Mouse (Mus musculus): ENCODE data around the gene Ano2. TPM values are rescaled to one million over a fixed set of nuclear protein-coding genes. Genes with fewer than 3 reads are reported as not detected.

Gene Ano2
- total and polyA plus RNA-seq, 3 experiments = not detected

- Histone ChIP-seq H3K9me3 (replicated peaks; ENCODE audit: low read length) (no peaks in the 10 kb centered on the region), H3K4me1 (ENCODE audit: control insufficient read depth in 1 of 2, insufficient read depth in 2 of 2) (no peaks in the 10 kb centered on the region), H3K4me3 (replicated peaks in 1 of 3; ENCODE audit: low read depth in 2 of 3, low read length in 2 of 3, poor library complexity in 1 of 3) (no peak overlapping the region), H3K9ac (ENCODE audit: insufficient read depth, low read depth) (no peak overlapping the region), H3K4me2 (ENCODE audit: insufficient read depth, low read depth, poor library complexity, severe bottlenecking) (no peak overlapping the region), H3K36me3 (replicated peaks in 1 of 2; ENCODE audit: control insufficient read depth in 1 of 2, insufficient read depth in 1 of 2, low read length in 1 of 2) (no peaks in the 10 kb centered on the region), H3K27me3 (replicated peaks) (peaks cover 85% of the 10 kb centered on the region), H3K79me2 (replicated peaks; ENCODE audit: control insufficient read depth, extremely low read depth, insufficient read depth, poor library complexity, severe bottlenecking) (no peaks in the 10 kb centered on the region), H3K27ac (ENCODE audit: insufficient read depth, low read depth) (no peak overlapping the region)
- DNase-seq (ENCODE audit: extremely low read depth) = no peak
- TF ChIP-seq GABPA (IDR thresholded peaks at IDR 0.05; ENCODE audit: insufficient replicate concordance, low read depth, low read length) = no peak
- TF ChIP-seq HCFC1 (IDR thresholded peaks at IDR 0.05; ENCODE audit: low read depth, low read length) = no peak
- no peak for TF ChIP-seq MYC (IDR thresholded peaks at IDR 0.05; ENCODE audit: low read depth, low read length)
- TF ChIP-seq JUND (conservative IDR thresholded peaks at IDR 0.05; ENCODE audit: low read depth, low read length) = no peak
- no peak for TF ChIP-seq ELF1 (IDR thresholded peaks at IDR 0.05; ENCODE audit: low read depth, low read length)
- TF ChIP-seq CTCF (conservative IDR thresholded peaks at IDR 0.05 in 1 of 2, IDR thresholded peaks at IDR 0.05 in 1 of 2; ENCODE audit: low read depth in 2 of 2, low read length in 2 of 2) = no peak
- no peak for TF ChIP-seq KAT2A (IDR thresholded peaks at IDR 0.05; ENCODE audit: insufficient replicate concordance, low read length)
- no peak for TF ChIP-seq SIN3A (IDR thresholded peaks at IDR 0.05; ENCODE audit: low read length)
- TF ChIP-seq E2F4 (IDR thresholded peaks at IDR 0.05; ENCODE audit: insufficient replicate concordance, low read depth, low read length) = no peak
- no peak for TF ChIP-seq EP300 (IDR thresholded peaks at IDR 0.05; ENCODE audit: low read length)
- no peak for TF ChIP-seq RCOR1 (conservative IDR thresholded peaks at IDR 0.05; ENCODE audit: low read depth, low read length)
- no peak for TF ChIP-seq NRF1 (IDR thresholded peaks at IDR 0.05; ENCODE audit: low read depth, low read length)
- TF ChIP-seq MAX (IDR thresholded peaks at IDR 0.05; ENCODE audit: low read length) = no peak
- no peak for TF ChIP-seq JUN (IDR thresholded peaks at IDR 0.05; ENCODE audit: insufficient read depth, low read depth, low read length)
- TF ChIP-seq ETS1 (conservative IDR thresholded peaks at IDR 0.05; ENCODE audit: low read depth, low read length) = no peak
- no peak for TF ChIP-seq RAD21 (IDR thresholded peaks at IDR 0.05; ENCODE audit: low read depth, low read length)
- in situ Hi-C loops (cut with MboI; ENCODE audit: low pct_ligation_motif_present, low pct_unique_long_range_greater_than_20kb, low sequenced_read_pairs) = no loop called here
- dilution Hi-C loops (cut with MboI; ENCODE audit: extremely low pct_ligation_motif_present, extremely low pct_unique_long_range_greater_than_20kb, low sequenced_read_pairs) = no loop called here
Observed at GRCm38 (mm10) chr6:126048206-126048605, 358.0 kb downstream of the Ano2 start.

GRCm38 (mm10) chr6:126053136-126053535 is 362.9 kb downstream of the Ano2 start:
- dilution Hi-C loops (cut with MboI; ENCODE audit: extremely low pct_ligation_motif_present, extremely low pct_unique_long_range_greater_than_20kb, low sequenced_read_pairs) (no loop called here), in situ Hi-C loops (cut with MboI; ENCODE audit: low pct_ligation_motif_present, low pct_unique_long_range_greater_than_20kb, low sequenced_read_pairs) (no loop called here)
- Histone ChIP-seq H3K27me3 (replicated peaks) (peaks cover 82% of the 10 kb centered on the region), H3K4me2 (ENCODE audit: insufficient read depth, low read depth, poor library complexity, severe bottlenecking) (no peak overlapping the region), H3K4me3 (replicated peaks in 1 of 3; ENCODE audit: low read depth in 2 of 3, low read length in 2 of 3, poor library complexity in 1 of 3) (no peak overlapping the region), H3K9me3 (replicated peaks; ENCODE audit: low read length) (no peaks in the 10 kb centered on the region), H3K9ac (ENCODE audit: insufficient read depth, low read depth) (no peak overlapping the region), H3K79me2 (replicated peaks; ENCODE audit: control insufficient read depth, extremely low read depth, insufficient read depth, poor library complexity, severe bottlenecking) (no peaks in the 10 kb centered on the region), H3K4me1 (ENCODE audit: control insufficient read depth in 1 of 2, insufficient read depth in 2 of 2) (no peaks in the 10 kb centered on the region), H3K27ac (ENCODE audit: insufficient read depth, low read depth) (no peak overlapping the region), H3K36me3 (replicated peaks in 1 of 2; ENCODE audit: control insufficient read depth in 1 of 2, insufficient read depth in 1 of 2, low read length in 1 of 2) (no peaks in the 10 kb centered on the region)
- TF ChIP-seq ZNF384 (IDR thresholded peaks at IDR 0.05; ENCODE audit: low read depth, low read length) (no peak), CHD2 (IDR thresholded peaks at IDR 0.05; ENCODE audit: low read length) (no peak), ZMIZ1 (IDR thresholded peaks at IDR 0.05; ENCODE audit: low read depth, low read length) (no peak), TCF12 (IDR thresholded peaks at IDR 0.05; ENCODE audit: low read depth, low read length) (no peak), USF2 (conservative IDR thresholded peaks at IDR 0.05; ENCODE audit: low read depth, low read length) (no peak), HCFC1 (IDR thresholded peaks at IDR 0.05; ENCODE audit: low read depth, low read length) (no peak), POLR2A (IDR thresholded peaks at IDR 0.05; ENCODE audit: low read depth, low read length) (no peak), SIN3A (IDR thresholded peaks at IDR 0.05; ENCODE audit: low read length) (no peak), MXI1 (IDR thresholded peaks at IDR 0.05; ENCODE audit: low read depth, low read length) (no peak), MYC (IDR thresholded peaks at IDR 0.05; ENCODE audit: low read depth, low read length) (no peak), JUN (IDR thresholded peaks at IDR 0.05; ENCODE audit: insufficient read depth, low read depth, low read length) (no peak), RCOR1 (conservative IDR thresholded peaks at IDR 0.05; ENCODE audit: low read depth, low read length) (no peak), SMC3 (IDR thresholded peaks at IDR 0.05; ENCODE audit: low read depth, low read length) (no peak)
- DNase-seq (ENCODE audit: extremely low read depth) = no peak
